Mouse (Mus musculus): ENCODE measurements around the gene Slc9a5. TPM values are rescaled to one million over a fixed set of nuclear protein-coding genes. Genes with fewer than 3 reads are reported as not detected.

Gene Slc9a5
- total RNA-seq, 1 experiment: 5.8 TPM

DNA sequence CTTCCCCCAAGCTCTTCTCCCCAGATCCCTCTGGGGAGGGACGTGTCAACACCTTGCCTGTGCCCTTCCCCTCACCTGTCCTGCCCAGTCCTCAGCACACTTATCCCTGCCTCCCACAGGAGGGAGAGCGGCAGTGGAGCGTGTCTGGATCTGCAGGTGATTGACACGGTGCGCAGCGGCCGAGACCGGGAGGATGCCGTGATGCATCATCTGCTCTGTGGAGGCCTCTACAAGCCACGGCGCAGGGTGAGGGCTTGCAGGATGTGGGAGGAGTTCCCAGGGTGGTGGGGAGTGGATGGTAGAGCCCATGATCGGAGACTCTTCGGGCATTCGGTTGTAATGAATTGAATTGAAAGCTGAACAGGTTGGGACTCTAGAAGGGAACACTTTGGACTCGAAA, 10.6 kb downstream of the Slc9a5 start:
- Histone ChIP-seq H3K9ac (ENCODE audit: insufficient read depth, low read depth, low read length, poor library complexity, severe bottlenecking) (no peak overlapping the region), H3K36me3 (ENCODE audit: control insufficient read depth, insufficient read depth, low read length, poor library complexity, severe bottlenecking) (peaks cover 6% of the 10 kb centered on the region), H3K4me1 (ENCODE audit: control insufficient read depth in 2 of 2, insufficient read depth in 2 of 2, low read length in 2 of 2, poor library complexity in 1 of 2) (peaks cover 2 to 16% of the 10 kb centered on the region in 2 experiments; a peak in 2 of 4 replicates), H3K9me3 (ENCODE audit: control insufficient read depth, insufficient read depth, low read depth, low read length) (no peaks in the 10 kb centered on the region), H3K27ac (ENCODE audit: insufficient read depth, low read depth, low read length, poor library complexity, severe bottlenecking) (no peak overlapping the region), H3K4me3 (ENCODE audit: insufficient read depth in 1 of 2, low read depth in 1 of 2, low read length in 2 of 2, poor library complexity in 1 of 2, severe bottlenecking in 1 of 2) (no peak overlapping the region)
- TF ChIP-seq ZNF384 (IDR thresholded peaks at IDR 0.05; ENCODE audit: low read depth, low read length) (no peak), ZC3H11A (IDR thresholded peaks at IDR 0.05; ENCODE audit: borderline replicate concordance, low read depth, low read length) (no peak), MAFK (IDR thresholded peaks at IDR 0.05; ENCODE audit: insufficient read depth, low read depth, low read length) (no peak), CHD2 (IDR thresholded peaks at IDR 0.05; ENCODE audit: low read depth, low read length) (no peak), HCFC1 (IDR thresholded peaks at IDR 0.05; ENCODE audit: borderline replicate concordance, insufficient read depth, low read length) (no peak)
- in situ Hi-C loops (cut with MboI; ENCODE audit: low sequenced_read_pairs in 2 of 2, unreplicated experiment in 2 of 2): no loop called here
- no peak for DNase-seq (ENCODE audit: low read depth, low spot score)

GRCm38 (mm10) chr8:105359646-105360045, 11.0 kb downstream of the Slc9a5 start:
- in situ Hi-C loops (cut with MboI; ENCODE audit: low sequenced_read_pairs in 2 of 2, unreplicated experiment in 2 of 2): no loop called here
- peaks cover 6% of the 10 kb centered on the region for H3K36me3 ChIP-seq (ENCODE audit: control insufficient read depth, insufficient read depth, low read length, poor library complexity, severe bottlenecking)

DNA sequence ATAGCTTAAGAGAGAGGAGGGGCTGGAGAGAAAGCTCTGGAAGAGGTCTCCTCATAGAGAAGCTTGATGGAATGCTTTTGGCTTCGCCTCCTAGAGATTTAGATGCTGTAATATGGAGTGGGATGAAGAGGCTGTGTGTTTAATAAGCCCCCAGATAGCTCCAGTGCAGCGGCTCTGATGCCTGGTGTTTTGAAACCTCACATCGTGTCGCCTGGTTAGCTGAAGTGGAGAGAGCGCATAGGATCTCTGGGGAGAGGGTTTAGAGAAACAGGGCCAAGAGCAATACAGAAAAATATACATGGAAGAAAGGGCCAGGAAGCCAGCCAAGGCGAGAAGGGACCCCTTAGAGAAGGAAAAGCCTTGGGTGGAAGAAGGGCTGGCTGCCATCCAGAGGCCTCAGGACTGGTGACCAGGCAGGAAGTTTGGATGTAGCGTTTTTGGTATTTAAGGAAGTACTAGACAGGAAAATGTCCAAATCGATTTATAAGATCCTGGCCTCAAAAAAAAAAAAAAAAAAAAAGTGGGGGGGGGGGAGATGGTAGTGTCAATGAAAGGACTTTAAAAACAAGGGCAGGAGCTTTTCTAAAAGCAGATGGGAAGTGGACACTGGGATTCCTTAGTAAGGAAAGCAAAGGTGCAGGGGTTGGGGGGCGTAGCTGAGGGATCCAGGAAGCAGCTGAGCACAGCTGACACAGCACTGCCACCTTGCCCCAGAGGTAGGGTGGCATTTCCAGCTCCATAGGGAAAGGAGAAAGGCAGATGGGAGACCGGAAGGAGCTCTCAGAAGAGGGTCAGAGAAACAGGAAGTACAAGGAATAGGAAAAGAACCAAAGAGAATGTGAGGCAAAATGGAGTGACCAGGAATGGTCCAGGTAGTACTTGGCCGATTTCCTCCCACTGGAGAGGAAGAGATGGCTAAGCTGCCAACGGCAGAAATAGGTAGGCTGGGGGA, 13.4 kb downstream of the Slc9a5 start:
- H3K4me3 ChIP-seq (ENCODE audit: insufficient read depth in 1 of 2, low read depth in 1 of 2, low read length in 2 of 2, poor library complexity in 1 of 2, severe bottlenecking in 1 of 2): no peak overlapping the region
- H3K36me3 ChIP-seq (ENCODE audit: control insufficient read depth, insufficient read depth, low read length, poor library complexity, severe bottlenecking): peaks cover 6% of the 10 kb centered on the region

More at GRCm38 (mm10) chr8:105359646-105360045, 11.0 kb downstream of the Slc9a5 start:
- H3K27ac ChIP-seq (ENCODE audit: insufficient read depth, low read depth, low read length, poor library complexity, severe bottlenecking): no peak overlapping the region
- H3K9me3 ChIP-seq (ENCODE audit: control insufficient read depth, insufficient read depth, low read depth, low read length): no peaks in the 10 kb centered on the region
- H3K4me3 ChIP-seq (ENCODE audit: insufficient read depth in 1 of 2, low read depth in 1 of 2, low read length in 2 of 2, poor library complexity in 1 of 2, severe bottlenecking in 1 of 2): no peak overlapping the region
- no peak for DNase-seq (ENCODE audit: low read depth, low spot score)
- peaks cover under 1 to 16% of the 10 kb centered on the region in 2 experiments; a peak in 2 of 4 replicates for H3K4me1 ChIP-seq (ENCODE audit: control insufficient read depth in 2 of 2, insufficient read depth in 2 of 2, low read length in 2 of 2, poor library complexity in 1 of 2)
- TF ChIP-seq CHD2 (IDR thresholded peaks at IDR 0.05; ENCODE audit: low read depth, low read length) (no peak), ZC3H11A (IDR thresholded peaks at IDR 0.05; ENCODE audit: borderline replicate concordance, low read depth, low read length) (no peak), HCFC1 (IDR thresholded peaks at IDR 0.05; ENCODE audit: borderline replicate concordance, insufficient read depth, low read length) (no peak), MAFK (IDR thresholded peaks at IDR 0.05; ENCODE audit: insufficient read depth, low read depth, low read length) (no peak), ZNF384 (IDR thresholded peaks at IDR 0.05; ENCODE audit: low read depth, low read length) (no peak)
- H3K9ac ChIP-seq (ENCODE audit: insufficient read depth, low read depth, low read length, poor library complexity, severe bottlenecking): no peak overlapping the region

GRCm38 (mm10) chr8:105367107-105367506, 18.5 kb downstream of the Slc9a5 start:
- TF ChIP-seq CHD2 (IDR thresholded peaks at IDR 0.05; ENCODE audit: low read depth, low read length) (no peak), ZC3H11A (IDR thresholded peaks at IDR 0.05; ENCODE audit: borderline replicate concordance, low read depth, low read length) (no peak), MAFK (IDR thresholded peaks at IDR 0.05; ENCODE audit: insufficient read depth, low read depth, low read length) (no peak), ZNF384 (IDR thresholded peaks at IDR 0.05; ENCODE audit: low read depth, low read length) (no peak), HCFC1 (IDR thresholded peaks at IDR 0.05; ENCODE audit: borderline replicate concordance, insufficient read depth, low read length) (no peak)
- Histone ChIP-seq H3K9me3 (ENCODE audit: control insufficient read depth, insufficient read depth, low read depth, low read length) (no peaks in the 10 kb centered on the region), H3K9ac (ENCODE audit: insufficient read depth, low read depth, low read length, poor library complexity, severe bottlenecking) (no peak overlapping the region), H3K4me1 (ENCODE audit: control insufficient read depth in 2 of 2, insufficient read depth in 2 of 2, low read length in 2 of 2, poor library complexity in 1 of 2) (peaks cover 0 to 3% of the 10 kb centered on the region in 2 experiments; a peak in 2 of 4 replicates), H3K27ac (ENCODE audit: insufficient read depth, low read depth, low read length, poor library complexity, severe bottlenecking) (no peak overlapping the region), H3K36me3 (ENCODE audit: control insufficient read depth, insufficient read depth, low read length, poor library complexity, severe bottlenecking) (peaks cover 4% of the 10 kb centered on the region; the same call in 1 of the 2 replicates), H3K4me3 (ENCODE audit: insufficient read depth in 1 of 2, low read depth in 1 of 2, low read length in 2 of 2, poor library complexity in 1 of 2, severe bottlenecking in 1 of 2) (no peak overlapping the region)
- in situ Hi-C loops (cut with MboI; ENCODE audit: low sequenced_read_pairs in 2 of 2, unreplicated experiment in 2 of 2): no loop called here
- no peak for DNase-seq (ENCODE audit: low read depth, low spot score)

More for the DNA sequence above, 13.4 kb downstream of the Slc9a5 start:
- H3K27ac ChIP-seq (ENCODE audit: insufficient read depth, low read depth, low read length, poor library complexity, severe bottlenecking): no peak overlapping the region
- H3K4me1 ChIP-seq (ENCODE audit: control insufficient read depth in 2 of 2, insufficient read depth in 2 of 2, low read length in 2 of 2, poor library complexity in 1 of 2): peaks cover 0 to 6% of the 10 kb centered on the region in 2 experiments; a peak in 2 of 4 replicates
- no peak overlapping the region for H3K9ac ChIP-seq (ENCODE audit: insufficient read depth, low read depth, low read length, poor library complexity, severe bottlenecking)
- H3K9me3 ChIP-seq (ENCODE audit: control insufficient read depth, insufficient read depth, low read depth, low read length): no peaks in the 10 kb centered on the region
- TF ChIP-seq HCFC1 (IDR thresholded peaks at IDR 0.05; ENCODE audit: borderline replicate concordance, insufficient read depth, low read length): no peak
- TF ChIP-seq MAFK (IDR thresholded peaks at IDR 0.05; ENCODE audit: insufficient read depth, low read depth, low read length): no peak
- TF ChIP-seq CHD2 (IDR thresholded peaks at IDR 0.05; ENCODE audit: low read depth, low read length): no peak
- no peak for TF ChIP-seq ZNF384 (IDR thresholded peaks at IDR 0.05; ENCODE audit: low read depth, low read length)
- TF ChIP-seq ZC3H11A (IDR thresholded peaks at IDR 0.05; ENCODE audit: borderline replicate concordance, low read depth, low read length): no peak
- no peak for DNase-seq (ENCODE audit: low read depth, low spot score)
- in situ Hi-C loops (cut with MboI; ENCODE audit: low sequenced_read_pairs in 2 of 2, unreplicated experiment in 2 of 2): no loop called here
